Mouse (Mus musculus) gastrocnemius, postnatal 14 days (tissue): Measurements from ENCODE around the gene Psmb9. TPM values are rescaled to one million over a fixed set of nuclear protein-coding genes. Genes with fewer than 3 reads are reported as not detected.
"Not testable (repeated sequence)": the region's sequence is repeated elsewhere in the genome, so short reads cannot be mapped to it uniquely, and the experiment has no call there.

ENCODE experiments used
- DNase-seq: peaks from one replicate; pipeline ENCODE4 v3.0.0; 2021; ENCODE audit warnings: mixed read lengths
- intact Hi-C: fragments of 180-260 bp; cut with DNase I; formaldehyde crosslinking; loops from one replicate; pipeline ENCODE4 v1.15.1; 2025; ENCODE audit warnings: low total_unique reads
- long read RNA-seq, 2 experiments: library from polyadenylated mRNA; stranded (forward); transcript quantifications; one replicate each; pipeline ENCODE4 v2.0.0; 2021
- total RNA-seq, 2 experiments: library from RNA; stranded (reverse); gene quantifications; 2 replicates each; pipeline ENCODE4 v1.2.3; 2021

Gene Psmb9
- 1 to 10 TPM; 1.8 to 2.0 TPM for total RNA-seq
- long read RNA-seq, experiment 1, partial matches to known transcripts, result 0 of 1 reads
- long read RNA-seq, experiment 1, other reads (novel, unspliced or antisense), result 0 of 1 reads
- long read RNA-seq, experiment 2, partial matches to known transcripts, result 0 of 3 reads
- long read RNA-seq, experiment 2, other reads (novel, unspliced or antisense), result 0 of 3 reads

DNA sequence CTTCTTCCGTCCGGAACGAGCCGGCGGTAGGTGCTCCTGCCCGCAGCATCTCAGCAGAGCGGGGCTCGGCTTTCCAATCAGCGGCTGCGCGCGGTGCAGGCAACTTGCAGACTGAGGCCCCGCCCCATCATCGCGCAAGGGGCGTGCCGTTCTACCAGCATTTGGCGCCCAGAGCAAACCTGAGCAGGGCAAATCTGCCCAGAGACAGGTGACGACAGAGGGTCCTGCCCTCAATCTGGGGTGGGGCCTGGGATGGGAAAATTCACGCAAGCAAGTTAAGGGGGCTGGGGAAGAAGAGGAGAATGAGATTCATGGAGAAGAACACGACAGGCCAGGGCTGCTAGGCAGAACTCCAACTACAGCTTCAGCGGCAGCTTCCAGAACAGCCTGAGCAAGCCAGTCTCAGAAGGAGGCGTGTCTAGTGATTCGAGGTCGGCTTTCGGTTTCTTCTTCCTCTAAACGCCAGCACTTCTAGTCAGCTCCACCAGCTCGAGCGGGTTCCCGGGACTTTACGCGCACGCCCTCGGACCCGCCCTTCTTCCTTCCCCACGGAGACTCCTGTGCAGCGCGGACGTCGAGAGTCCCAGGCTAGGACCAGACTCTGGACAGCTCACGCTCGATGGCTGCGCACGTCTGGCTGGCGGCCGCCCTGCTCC lies at the start of gene Psmb9, which contains the start of gene Tap1:
TSS of gene Psmb9 (minus strand) at position 504 of the 656 bp plus-strand sequence.
TSS of gene Tap1 (plus strand) at position 293 of the 656 bp plus-strand sequence.
- DNase-seq, result peak; percentile 95
- intact Hi-C loops, result no loop called here

DNA sequence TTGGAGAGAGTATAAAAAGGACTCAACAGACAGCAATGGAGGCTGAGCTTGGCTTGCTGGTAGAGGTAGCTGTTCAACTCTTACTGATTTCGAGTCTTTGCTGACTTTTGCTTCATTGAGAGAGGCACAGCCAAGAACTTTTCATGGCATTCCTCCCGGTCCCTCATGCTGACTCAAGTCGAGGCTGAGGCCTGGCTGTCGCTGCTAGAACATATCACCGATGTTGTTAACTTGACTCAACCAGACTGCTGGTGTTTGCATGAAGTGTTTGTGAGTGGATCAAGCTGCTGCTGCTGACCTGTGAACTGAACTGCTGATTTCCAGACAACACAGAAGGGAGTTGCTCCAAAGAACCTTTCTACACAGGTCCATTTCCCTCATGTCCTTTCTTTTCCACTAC lies 49.1 kb upstream of the Psmb9 start:
- intact Hi-C loops, result loop anchor here (5.0 kb wide), 1 partner anchor 64 kb away; no protein-coding TSS in a partner anchor
- no peak for DNase-seq

DNA sequence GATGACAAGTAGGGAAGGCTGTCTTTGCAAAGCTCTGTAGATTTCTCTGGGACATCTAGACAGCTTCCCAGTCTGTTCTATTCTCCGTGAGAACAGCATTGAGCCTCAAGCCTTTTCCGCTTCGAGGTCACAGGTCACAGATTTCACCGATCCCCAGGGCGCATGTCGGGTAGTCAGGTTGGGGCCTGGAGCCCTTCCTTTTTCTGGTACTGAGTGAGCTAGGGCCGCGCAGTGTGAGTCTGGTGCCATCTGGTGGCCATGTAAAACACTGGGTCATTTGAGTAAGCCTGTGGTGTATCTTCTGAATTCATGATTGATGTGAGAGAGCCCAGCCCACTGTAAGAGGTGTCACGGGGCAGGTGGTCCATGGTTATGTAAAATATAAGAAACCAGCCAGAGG lies 47.4 kb upstream of the Psmb9 start:
- intact Hi-C loops, result loop anchor here (5.0 kb wide), 1 partner anchor 63 kb away; no protein-coding TSS in a partner anchor
- DNase-seq, result peak; percentile 72

GRCm38 (mm10) chr17:34232021-34232420 lies 44.5 kb upstream of the Psmb9 start:
- intact Hi-C loops, DNase-seq: not testable (repeated sequence)

GRCm38 (mm10) chr17:34230971-34231370 lies 43.4 kb upstream of the Psmb9 start:
- DNase-seq, intact Hi-C loops: not testable (repeated sequence)

- intact Hi-C loops, DNase-seq: not testable (repeated sequence)
These were observed 38.3 kb upstream of the Psmb9 start for GRCm38 (mm10) chr17:34225911-34226310.

DNA sequence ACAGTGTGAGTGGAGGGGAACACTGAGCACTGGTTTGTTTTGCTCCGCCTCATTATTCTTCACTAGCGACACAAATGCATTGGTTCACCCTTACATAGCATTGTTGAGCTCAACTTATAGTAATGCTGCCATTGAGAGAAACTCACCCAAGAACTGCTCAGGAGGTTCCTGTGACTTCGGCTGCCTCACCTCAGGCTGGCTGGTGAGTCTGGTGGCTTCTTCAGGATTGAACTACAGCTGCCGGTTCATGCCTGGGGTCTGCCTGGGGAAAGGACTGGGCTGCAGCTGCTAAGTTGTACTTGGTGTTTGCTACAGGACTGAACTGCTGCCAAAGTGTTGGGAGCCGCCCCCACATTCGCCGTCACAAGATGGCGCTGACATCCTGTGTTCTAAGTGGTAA lies 37.9 kb upstream of the Psmb9 start:
- intact Hi-C loops, result no loop called here
- no peak for DNase-seq

- no peak for DNase-seq
- intact Hi-C loops, result no loop called here
These were observed 37.3 kb upstream of the Psmb9 start for GRCm38 (mm10) chr17:34224816-34225215.

DNA sequence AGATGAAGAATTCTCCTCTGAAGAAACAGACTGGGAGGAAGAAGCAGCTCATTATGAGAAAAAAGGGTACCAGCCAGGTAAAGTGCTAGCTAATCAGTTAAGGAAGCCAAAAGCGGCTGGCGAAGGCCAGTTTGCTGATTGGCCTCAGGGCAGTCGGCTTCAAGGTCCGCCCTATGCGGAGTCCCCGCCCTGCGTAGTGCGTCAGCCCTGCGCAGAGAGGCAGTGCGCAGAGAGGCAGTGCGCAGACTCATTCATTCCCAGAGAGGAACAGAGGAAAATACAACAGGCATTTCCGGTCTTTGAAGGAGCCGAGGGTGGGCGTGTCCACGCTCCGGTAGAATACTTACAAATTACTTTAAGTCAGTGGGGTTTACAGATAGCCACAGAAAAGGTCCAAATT lies 32.8 kb upstream of the Psmb9 start:
- DNase-seq, intact Hi-C loops: not testable (repeated sequence)

GRCm38 (mm10) chr17:34219801-34220200 lies 32.2 kb upstream of the Psmb9 start:
- intact Hi-C loops, DNase-seq: not testable (repeated sequence)

DNA sequence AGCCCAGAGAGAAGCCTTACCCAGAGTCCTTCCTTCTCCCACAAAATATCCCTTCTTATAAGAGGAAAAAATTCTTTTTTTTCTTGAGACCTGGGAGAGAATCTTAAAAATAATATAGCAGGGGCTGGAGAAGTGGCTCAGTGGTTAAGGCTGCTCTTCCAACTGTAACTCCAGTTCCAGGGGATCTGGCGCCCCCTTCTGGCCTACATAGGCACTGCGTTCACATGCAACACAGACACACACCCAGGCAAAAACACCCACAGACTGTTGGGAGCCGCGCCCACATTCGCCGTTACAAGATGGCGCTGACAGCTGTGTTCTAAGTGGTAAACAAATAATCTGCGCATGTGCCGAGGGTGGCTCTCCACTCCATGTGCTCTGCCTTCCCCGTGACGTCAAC lies 31.5 kb upstream of the Psmb9 start:
- intact Hi-C loops, result not testable (repeated sequence)
- peak; percentile 52 for DNase-seq

DNA sequence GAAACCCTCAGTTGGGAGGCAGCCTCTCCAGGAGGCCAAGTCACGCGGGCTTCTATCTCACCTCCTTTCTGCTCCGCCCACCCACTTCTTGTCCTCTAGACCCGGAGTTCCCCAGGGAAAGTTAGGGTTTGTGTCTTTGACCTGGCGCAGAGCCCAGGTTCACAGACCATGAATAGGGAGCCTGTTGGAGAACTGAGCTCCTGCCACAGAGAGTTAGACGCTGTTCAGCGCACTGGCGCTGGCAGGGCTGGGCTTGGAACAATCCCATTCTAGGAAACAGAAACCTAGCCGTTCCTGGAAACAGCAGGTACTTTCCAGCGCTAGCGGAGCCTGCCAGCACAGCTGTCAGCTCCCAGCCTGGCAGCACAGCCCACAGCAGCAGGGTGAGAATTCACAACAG lies 31.1 kb upstream of the Psmb9 start:
- intact Hi-C loops, result no loop called here
- DNase-seq, result peak; percentile 72

- DNase-seq, result no peak
- intact Hi-C loops, result no loop called here
These were observed 30.4 kb upstream of the Psmb9 start for GRCm38 (mm10) chr17:34217986-34218385.

- DNase-seq, result no peak
- intact Hi-C loops, result no loop called here
These were observed 29.8 kb upstream of the Psmb9 start for GRCm38 (mm10) chr17:34217216-34217928.

DNA sequence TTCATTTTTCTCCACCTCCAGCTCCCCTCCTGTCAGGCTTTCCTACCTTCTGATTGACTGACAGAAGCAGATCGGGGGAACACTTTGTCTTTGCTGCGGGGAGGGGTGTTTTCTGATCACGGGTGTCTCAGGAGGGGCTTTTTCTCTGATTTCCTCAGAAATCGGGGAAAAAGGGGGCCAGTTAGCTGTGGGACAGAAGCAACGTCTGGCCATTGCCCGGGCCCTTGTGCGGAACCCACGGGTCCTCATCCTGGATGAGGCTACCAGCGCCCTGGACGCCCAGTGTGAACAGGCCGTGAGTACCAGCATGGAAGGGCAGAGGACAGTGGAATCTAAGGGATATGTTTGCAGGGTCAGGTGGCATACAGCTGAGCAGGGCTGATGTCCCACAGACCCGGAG lies 27.6 kb upstream of the Psmb9 start:
- DNase-seq, result no peak

DNA sequence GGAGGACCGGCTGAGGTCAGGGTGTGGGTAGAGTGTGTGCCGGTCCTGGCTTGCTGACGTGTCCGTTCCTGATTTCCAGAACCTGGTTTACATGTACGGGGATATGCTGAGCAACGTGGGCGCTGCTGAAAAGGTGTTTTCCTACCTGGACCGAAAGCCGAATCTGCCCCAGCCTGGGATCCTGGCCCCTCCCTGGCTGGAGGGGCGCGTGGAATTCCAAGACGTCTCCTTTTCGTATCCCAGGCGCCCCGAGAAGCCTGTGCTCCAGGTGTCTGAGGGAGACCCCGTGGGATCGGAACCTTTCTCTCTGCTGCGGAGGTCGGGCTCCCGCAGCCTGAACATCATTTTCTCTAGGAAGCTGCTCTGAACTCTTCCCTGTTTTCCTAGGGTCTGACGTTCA lies 26.4 kb upstream of the Psmb9 start:
- intact Hi-C loops, result no loop called here
- no peak for DNase-seq

More for the DNA sequence above, 27.6 kb upstream of the Psmb9 start:
- intact Hi-C loops, result no loop called here

DNA sequence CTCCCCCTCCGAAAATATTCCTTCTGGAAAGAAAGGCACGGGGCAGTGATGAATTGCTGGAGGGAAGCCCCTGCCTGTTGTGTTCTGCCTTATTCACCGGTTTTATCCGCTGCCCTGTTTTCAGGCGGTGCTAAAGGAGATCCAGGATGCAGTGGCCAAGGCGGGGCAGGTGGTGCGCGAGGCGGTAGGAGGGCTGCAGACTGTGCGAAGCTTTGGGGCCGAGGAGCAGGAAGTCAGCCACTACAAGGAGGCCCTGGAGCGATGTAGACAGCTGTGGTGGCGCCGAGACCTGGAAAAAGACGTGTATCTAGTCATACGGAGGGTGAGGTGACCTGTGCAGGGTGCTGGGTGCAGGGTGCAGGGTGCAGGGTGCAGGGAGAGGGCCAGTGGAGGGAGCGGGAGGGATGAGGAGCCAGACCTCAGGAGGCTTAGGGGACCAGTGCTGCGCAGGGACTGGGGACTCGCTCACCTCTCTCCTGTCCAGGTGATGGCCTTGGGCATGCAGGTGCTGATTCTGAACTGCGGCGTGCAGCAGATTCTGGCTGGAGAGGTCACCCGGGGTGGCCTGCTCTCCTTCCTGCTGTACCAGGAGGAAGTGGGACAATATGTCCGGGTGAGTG lies 24.3 kb upstream of the Psmb9 start:
- no peak for DNase-seq
- intact Hi-C loops, result no loop called here

DNA sequence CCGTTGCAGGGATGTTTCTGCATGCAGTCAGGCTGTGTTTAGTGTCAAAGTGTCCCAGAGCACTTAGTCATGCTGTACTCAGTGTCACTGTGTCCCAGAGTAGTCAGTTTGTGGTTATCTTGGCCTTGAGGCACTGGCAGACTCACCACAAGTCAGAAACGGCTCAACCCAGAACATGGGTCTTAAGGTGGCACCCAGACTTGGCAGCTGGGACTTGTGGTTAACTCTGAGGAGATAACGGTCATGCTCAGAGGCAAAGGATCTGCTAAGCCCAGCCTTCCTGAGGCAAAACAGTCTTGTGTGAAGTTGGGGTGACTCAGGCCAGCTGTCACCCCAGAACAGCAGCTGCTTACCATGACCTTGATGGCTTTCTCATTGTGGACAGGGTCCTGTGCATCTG lies 23.0 kb upstream of the Psmb9 start:
- intact Hi-C loops, result no loop called here
- no peak for DNase-seq

DNA sequence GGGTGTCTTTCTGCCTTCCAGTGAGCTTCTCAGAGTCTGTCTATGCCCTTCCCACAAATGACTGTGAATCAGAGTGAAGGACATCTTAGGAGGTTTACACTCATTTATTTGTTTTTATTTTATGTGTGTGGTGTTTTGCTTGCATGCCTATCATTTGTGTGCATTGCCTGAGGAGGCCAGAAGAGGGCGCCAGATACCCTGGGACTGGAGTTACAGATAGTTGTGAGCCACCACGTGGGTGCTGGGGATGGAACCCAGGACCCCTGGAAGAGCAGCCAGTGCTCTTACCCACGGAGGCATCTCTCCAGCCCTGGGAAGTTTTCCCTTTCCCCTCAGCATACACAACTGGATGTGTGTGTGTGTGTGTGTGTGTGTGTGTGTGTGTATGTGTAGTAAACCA lies 22.1 kb upstream of the Psmb9 start:
- intact Hi-C loops, result no loop called here

DNA sequence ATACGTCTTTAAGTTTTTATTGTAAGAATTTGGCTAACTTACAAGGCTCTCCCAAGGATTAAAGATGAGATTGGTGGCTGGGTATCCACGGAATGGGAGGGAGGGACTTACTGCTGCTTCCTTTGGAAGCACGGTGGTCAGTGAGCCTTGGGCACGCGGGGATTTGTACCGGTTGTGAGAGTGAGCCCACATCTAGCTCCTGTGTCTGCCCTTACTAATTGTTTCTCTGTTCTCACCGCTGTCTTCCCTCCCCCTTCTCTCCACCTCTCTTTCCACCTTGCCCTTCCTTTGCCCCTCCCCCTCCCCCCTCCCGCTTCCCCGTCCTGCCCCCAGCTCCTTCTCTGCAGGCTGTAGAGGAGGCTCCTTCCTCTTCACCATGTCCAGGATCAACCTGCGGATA lies 20.9 kb upstream of the Psmb9 start:
- DNase-seq, result no peak
- intact Hi-C loops, result no loop called here

More for the DNA sequence above, 22.1 kb upstream of the Psmb9 start:
- DNase-seq, result no peak
